Mouse (Mus musculus) CH12.LX (cell line): ENCODE data around the gene Lrp11. TPM values are rescaled to one million over a fixed set of nuclear protein-coding genes. Genes with fewer than 3 reads are reported as not detected.

ENCODE experiments used
- DNase-seq: peaks from one replicate; pipeline ENCODE4 v3.0.0-alpha.2; 2013; ENCODE audit errors: extremely low read depth
- H3K27ac ChIP-seq: 2 replicates; pipeline ENCODE4 v1.5.1; 2012; ENCODE audit warnings: low read depth, mild to moderate bottlenecking, control low read depth, moderate library complexity; ENCODE audit not compliant: insufficient read depth
- H3K27me3 ChIP-seq: replicated peaks from 2 replicates; pipeline ENCODE3; 2012; ENCODE audit warnings: inconsistent platforms
- H3K36me3 ChIP-seq, 2 experiments: replicated peaks in 1 of 2; 2 replicates each; pipeline versions ENCODE3 to v1.6.1; 2012; ENCODE audit warnings: inconsistent platforms in 1 of 2, low read length in 1 of 2, mild to moderate bottlenecking in 1 of 2, mixed read lengths in 1 of 2, moderate library complexity in 1 of 2; ENCODE audit not compliant: control insufficient read depth in 1 of 2, insufficient read depth in 1 of 2
- H3K4me1 ChIP-seq, 2 experiments: 2 replicates each; pipeline ENCODE4 v1.6.1; 2012; ENCODE audit warnings: inconsistent platforms in 1 of 2, moderate library complexity in 1 of 2; ENCODE audit not compliant: insufficient read depth in 2 of 2, control insufficient read depth in 1 of 2
- H3K4me2 ChIP-seq: 2 replicates; pipeline ENCODE4 v1.6.1; 2012; ENCODE audit warnings: low read depth, mild to moderate bottlenecking, control low read depth; ENCODE audit not compliant: poor library complexity, insufficient read depth, severe bottlenecking
- H3K4me3 ChIP-seq, 3 experiments: fragments of 150-350 bp in 1 of 3; sonication (generic) in 1 of 3; replicated peaks in 1 of 3; 2 replicates each; pipeline versions ENCODE3 to v1.5.1; 2011 to 2012; ENCODE audit warnings: low read depth in 2 of 3, low read length in 2 of 3, mild to moderate bottlenecking in 2 of 3, moderate library complexity in 2 of 3, control low read depth in 1 of 3, improper control_type of control experiment in 1 of 3, inconsistent platforms in 1 of 3, mixed read lengths in 1 of 3; ENCODE audit not compliant: poor library complexity in 1 of 3
- H3K79me2 ChIP-seq: replicated peaks from 2 replicates; pipeline ENCODE4 v1.6.1; 2012; ENCODE audit warnings: mild to moderate bottlenecking, moderate library complexity; ENCODE audit not compliant: control insufficient read depth, poor library complexity, insufficient read depth, severe bottlenecking; ENCODE audit errors: extremely low read depth
- H3K9ac ChIP-seq: 2 replicates; pipeline ENCODE4 v1.6.1; 2012; ENCODE audit warnings: low read depth, mild to moderate bottlenecking, control low read depth, moderate library complexity; ENCODE audit not compliant: insufficient read depth
- H3K9me3 ChIP-seq: replicated peaks from 2 replicates; pipeline ENCODE3; 2012; ENCODE audit warnings: low read length, inconsistent platforms, mixed read lengths
- BHLHE40 ChIP-seq: IDR thresholded peaks from 2 replicates; pipeline ENCODE4 v1.6.1; 2011; ENCODE audit warnings: mild to moderate bottlenecking, low read depth, low read length, improper control_type of control experiment
- CHD1 ChIP-seq: IDR thresholded peaks from 2 replicates; pipeline ENCODE4 v1.6.1; 2012; ENCODE audit warnings: low read depth, low read length, improper control_type of control experiment, inconsistent platforms
- CHD2 ChIP-seq: IDR thresholded peaks from 2 replicates; pipeline ENCODE4 v1.6.1; 2011; ENCODE audit warnings: low read length, improper control_type of control experiment
- CTCF ChIP-seq, 2 experiments: IDR thresholded peaks in 1 of 2; conservative IDR thresholded peaks in 1 of 2; 2 replicates each; pipeline ENCODE4 v1.5.1; 2011 to 2012; ENCODE audit warnings: low read depth in 2 of 2, low read length in 2 of 2, improper control_type of control experiment in 1 of 2, inconsistent platforms in 1 of 2, mild to moderate bottlenecking in 1 of 2, moderate library complexity in 1 of 2
- E2F4 ChIP-seq: IDR thresholded peaks from 2 replicates; pipeline ENCODE4 v1.6.1; 2011; ENCODE audit warnings: low read depth, low read length, improper control_type of control experiment; ENCODE audit not compliant: insufficient replicate concordance
- ELF1 ChIP-seq: IDR thresholded peaks from 2 replicates; pipeline ENCODE4 v1.6.1; 2014; ENCODE audit warnings: low read depth, mild to moderate bottlenecking, inconsistent platforms, low read length, improper control_type of control experiment
- EP300 ChIP-seq: IDR thresholded peaks from 2 replicates; pipeline ENCODE4 v1.6.1; 2011; ENCODE audit warnings: low read length, improper control_type of control experiment
- ETS1 ChIP-seq: conservative IDR thresholded peaks from 2 replicates; pipeline ENCODE4 v1.6.1; 2012; ENCODE audit warnings: low read depth, mild to moderate bottlenecking, inconsistent platforms, low read length, improper control_type of control experiment, moderate library complexity
- GABPA ChIP-seq: IDR thresholded peaks from 2 replicates; pipeline ENCODE4 v1.6.1; 2012; ENCODE audit warnings: low read depth, low read length, improper control_type of control experiment, inconsistent platforms; ENCODE audit not compliant: insufficient replicate concordance
- HCFC1 ChIP-seq: IDR thresholded peaks from 2 replicates; pipeline ENCODE4 v1.6.1; 2012; ENCODE audit warnings: low read depth, mild to moderate bottlenecking, inconsistent platforms, low read length, improper control_type of control experiment
- IRF4 ChIP-seq: IDR thresholded peaks from 2 replicates; pipeline ENCODE4 v1.6.1; 2014; ENCODE audit warnings: low read depth, mild to moderate bottlenecking, inconsistent platforms, low read length, improper control_type of control experiment
- JUN ChIP-seq: IDR thresholded peaks from 2 replicates; pipeline ENCODE4 v1.6.1; 2011; ENCODE audit warnings: low read depth, mild to moderate bottlenecking, low read length, improper control_type of control experiment, moderate library complexity; ENCODE audit not compliant: insufficient read depth
- JUND ChIP-seq: conservative IDR thresholded peaks from 2 replicates; pipeline ENCODE4 v1.6.1; 2011; ENCODE audit warnings: low read depth, low read length, improper control_type of control experiment
- KAT2A ChIP-seq: IDR thresholded peaks from 2 replicates; pipeline ENCODE4 v1.6.1; 2012; ENCODE audit warnings: low read length, improper control_type of control experiment, inconsistent platforms; ENCODE audit not compliant: insufficient replicate concordance
- MAFK ChIP-seq: IDR thresholded peaks from 2 replicates; pipeline ENCODE4 v1.6.1; 2011; ENCODE audit warnings: low read length, improper control_type of control experiment; ENCODE audit not compliant: insufficient replicate concordance
- MAX ChIP-seq: IDR thresholded peaks from 2 replicates; pipeline ENCODE4 v1.6.1; 2011; ENCODE audit warnings: low read length, improper control_type of control experiment
- MAZ ChIP-seq: IDR thresholded peaks from 2 replicates; pipeline ENCODE4 v1.6.1; 2012; ENCODE audit warnings: low read depth, mild to moderate bottlenecking, inconsistent platforms, low read length, improper control_type of control experiment, moderate library complexity
- MEF2A ChIP-seq: IDR thresholded peaks from 2 replicates; pipeline ENCODE4 v1.6.1; 2014; ENCODE audit warnings: low read depth, mild to moderate bottlenecking, inconsistent platforms, low read length, improper control_type of control experiment, borderline replicate concordance
- MXI1 ChIP-seq: IDR thresholded peaks from 2 replicates; pipeline ENCODE4 v1.6.1; 2011; ENCODE audit warnings: mild to moderate bottlenecking, low read depth, low read length, improper control_type of control experiment
- MYC ChIP-seq: IDR thresholded peaks from 2 replicates; pipeline ENCODE4 v1.6.1; 2011; ENCODE audit warnings: low read depth, mild to moderate bottlenecking, improper control_type of control experiment, low read length
- NELFE ChIP-seq: IDR thresholded peaks from 2 replicates; pipeline ENCODE4 v1.6.1; 2011; ENCODE audit warnings: low read depth, low read length, improper control_type of control experiment
- NRF1 ChIP-seq: IDR thresholded peaks from 2 replicates; pipeline ENCODE4 v1.6.1; 2014; ENCODE audit warnings: low read depth, mild to moderate bottlenecking, inconsistent platforms, low read length, improper control_type of control experiment, moderate library complexity
- PAX5 ChIP-seq: IDR thresholded peaks from 2 replicates; pipeline ENCODE4 v1.6.1; 2012; ENCODE audit warnings: low read length, inconsistent platforms, mixed read lengths
- POLR2A ChIP-seq: IDR thresholded peaks from 2 replicates; pipeline ENCODE4 v1.6.1; 2011; ENCODE audit warnings: low read depth, mild to moderate bottlenecking, improper control_type of control experiment, low read length
- POLR2AphosphoS2 ChIP-seq: IDR thresholded peaks from 2 replicates; pipeline ENCODE4 v1.6.1; 2011; ENCODE audit warnings: low read depth, low read length, improper control_type of control experiment
- RAD21 ChIP-seq: IDR thresholded peaks from 2 replicates; pipeline ENCODE4 v1.6.1; 2011; ENCODE audit warnings: low read depth, mild to moderate bottlenecking, low read length, improper control_type of control experiment, moderate library complexity
- RCOR1 ChIP-seq: conservative IDR thresholded peaks from 2 replicates; pipeline ENCODE4 v1.6.1; 2012; ENCODE audit warnings: low read depth, mild to moderate bottlenecking, inconsistent platforms, low read length, improper control_type of control experiment
- SIN3A ChIP-seq: IDR thresholded peaks from 2 replicates; pipeline ENCODE4 v1.6.1; 2012; ENCODE audit warnings: low read length, improper control_type of control experiment, inconsistent platforms
- SMC3 ChIP-seq: IDR thresholded peaks from 2 replicates; pipeline ENCODE4 v1.6.1; 2011; ENCODE audit warnings: low read depth, low read length, improper control_type of control experiment
- TBP ChIP-seq: conservative IDR thresholded peaks from 2 replicates; pipeline ENCODE4 v1.6.1; 2011; ENCODE audit warnings: low read depth, low read length, improper control_type of control experiment
- TCF12 ChIP-seq: IDR thresholded peaks from 2 replicates; pipeline ENCODE4 v1.6.1; 2014; ENCODE audit warnings: low read depth, mild to moderate bottlenecking, inconsistent platforms, low read length, improper control_type of control experiment
- UBTF ChIP-seq: IDR thresholded peaks from 2 replicates; pipeline ENCODE4 v1.6.1; 2012; ENCODE audit warnings: low read depth, mild to moderate bottlenecking, inconsistent platforms, low read length, improper control_type of control experiment, moderate library complexity
- USF1 ChIP-seq: IDR thresholded peaks from 2 replicates; pipeline ENCODE4 v1.6.1; 2014; ENCODE audit warnings: low read depth, mild to moderate bottlenecking, inconsistent platforms, low read length, improper control_type of control experiment
- USF2 ChIP-seq: conservative IDR thresholded peaks from 2 replicates; pipeline ENCODE4 v1.6.1; 2011; ENCODE audit warnings: low read depth, low read length, improper control_type of control experiment
- ZC3H11A ChIP-seq: IDR thresholded peaks from 2 replicates; pipeline ENCODE4 v1.6.1; 2012; ENCODE audit warnings: low read depth, mild to moderate bottlenecking, inconsistent platforms, low read length, improper control_type of control experiment
- ZKSCAN1 ChIP-seq: IDR thresholded peaks from 2 replicates; pipeline ENCODE4 v1.6.1; 2012; ENCODE audit warnings: low read depth, inconsistent platforms, low read length, improper control_type of control experiment, borderline replicate concordance
- ZMIZ1 ChIP-seq: IDR thresholded peaks from 2 replicates; pipeline ENCODE4 v1.6.1; 2012; ENCODE audit warnings: low read depth, mild to moderate bottlenecking, inconsistent platforms, low read length, improper control_type of control experiment
- ZNF384 ChIP-seq: IDR thresholded peaks from 2 replicates; pipeline ENCODE4 v1.6.1; 2012; ENCODE audit warnings: low read depth, low read length, improper control_type of control experiment, inconsistent platforms
- dilution Hi-C: fragments of 300-500 bp; cut with MboI; formaldehyde crosslinking; loops from 2 replicates; pipeline ENCODE4 v1.14.3; 2020; ENCODE audit warnings: low sequenced_read_pairs; ENCODE audit not compliant: extremely low pct_unique_long_range_greater_than_20kb, extremely low pct_ligation_motif_present
- in situ Hi-C: fragments of 300-500 bp; cut with MboI; formaldehyde crosslinking; loops from 3 replicates; pipeline ENCODE4 v1.14.3; 2019; ENCODE audit warnings: low sequenced_read_pairs, low pct_ligation_motif_present, low pct_unique_long_range_greater_than_20kb, mixed read lengths
- polyA plus RNA-seq: library from polyadenylated mRNA; unstranded; fragments of >175 nt; gene quantifications from 2 replicates; pipeline ENCODE4 v1.2.1, GENCODE M21; 2012; ENCODE audit warnings: low read depth; ENCODE audit not compliant: insufficient read length
- total RNA-seq, 2 experiments: library from RNA; depleted of rRNA; stranded (reverse); fragments of 300-350 nt in 1 of 2; fragments of >200 nt in 1 of 2; gene quantifications; 2 replicates each; pipeline ENCODE4 v1.2.3; 2012 to 2014

The Lrp11 gene
- total and polyA plus RNA-seq, 3 experiments: 4.7 to 6.0 (median 4.9) TPM

- H3K4me2 ChIP-seq: peak within 1 kb of the TSS; percentile 85
- H3K4me3 ChIP-seq: peak within 1 kb of the TSS; percentile 73 to 77 (median 76)
- H3K36me3 ChIP-seq: peaks cover 18 to 31% of the 10 kb centered on the region in 2 experiments
- H3K9ac ChIP-seq: peak within 1 kb of the TSS; percentile 92
- H3K4me1 ChIP-seq: peaks cover 3 to 14% of the 10 kb centered on the region in 2 experiments; a peak in 2 of 4 replicates
- no peaks in the 10 kb centered on the region for H3K27me3 ChIP-seq
- peak; percentile 68 for TF ChIP-seq NRF1
- no peak for TF ChIP-seq SMC3
- no peak for TF ChIP-seq UBTF
- TF ChIP-seq CTCF (conservative IDR thresholded peaks at IDR 0.05 in 1 of 2, IDR thresholded peaks at IDR 0.05 in 1 of 2; ENCODE audit: low read depth in 2 of 2, low read length in 2 of 2): no peak
- TF ChIP-seq POLR2AphosphoS2: peak; percentile 82
- no peak for TF ChIP-seq ZKSCAN1
- peak; percentile 96 for TF ChIP-seq SIN3A
- TF ChIP-seq MYC: peak; percentile 92
- peak; percentile 24; the same call in 1 of the 2 replicates for TF ChIP-seq ZNF384
- TF ChIP-seq ELF1: peak; percentile 78; the same call in 1 of the 2 replicates
- peak; percentile 88 for TF ChIP-seq HCFC1
- peak; percentile 84 for TF ChIP-seq ZMIZ1
- TF ChIP-seq JUN: no peak
- TF ChIP-seq MEF2A: peak; percentile 57; the same call in 1 of the 2 replicates
- TF ChIP-seq POLR2A: peak; percentile 82
- TF ChIP-seq USF1: no peak
- peak; percentile 73; the same call in 1 of the 2 replicates for TF ChIP-seq NELFE
- 0 out of 2 replicates have a peak, but pooled peaks have one; percentile 15 for TF ChIP-seq MAFK
- 0 out of 2 replicates have a peak, but pooled peaks have one; percentile 11 for TF ChIP-seq IRF4
- TF ChIP-seq MXI1: peak; percentile 96
- TF ChIP-seq JUND: no peak; the same call in 1 of the 2 replicates
- peak; percentile 67 for TF ChIP-seq TBP
- peak; percentile 38; the same call in 1 of the 2 replicates for TF ChIP-seq MAZ
- no peak for TF ChIP-seq USF2
- no peak for TF ChIP-seq GABPA
- TF ChIP-seq BHLHE40: no peak; the same call in 1 of the 2 replicates
- no peak for TF ChIP-seq EP300
- no peak for TF ChIP-seq CHD1
- TF ChIP-seq KAT2A: peak; percentile 83; the same call in 1 of the 2 replicates
- no peak for TF ChIP-seq RCOR1
- TF ChIP-seq E2F4: peak; percentile 76; the same call in 1 of the 2 replicates
- TF ChIP-seq ZC3H11A: no peak
- no peak for TF ChIP-seq RAD21
- peak; percentile 70 for TF ChIP-seq CHD2
- peak; percentile 87 for TF ChIP-seq MAX
- TF ChIP-seq ETS1: no peak
- TF ChIP-seq TCF12: peak; percentile 81
- TF ChIP-seq PAX5: no peak
- DNase-seq: peak; percentile 89
- peak within 1 kb of the TSS; percentile 69 for H3K27ac ChIP-seq
- H3K9me3 ChIP-seq: no peaks in the 10 kb centered on the region
- in situ Hi-C loops: no loop called here
- peaks cover 24% of the 10 kb centered on the region for H3K79me2 ChIP-seq
- dilution Hi-C loops: no loop called here
Observed at GRCm38 (mm10) chr10:7667342-7667802, 77.8 kb downstream of the Lrp11 start, which contains the start of gene Nup43. Nup43 (plus strand) TSS chr10:7667503.
